Mouse (Mus musculus): ENCODE data around the gene Gm11569. TPM values are rescaled to one million over a fixed set of nuclear protein-coding genes. Genes with fewer than 3 reads are reported as not detected.
"Not testable (repeated sequence)": the region's sequence is repeated elsewhere in the genome, so short reads cannot be mapped to it uniquely, and the experiment has no call there.

Gene Gm11569
- polyA plus RNA-seq (2012; rRNA removed): not detected in 2 replicates

- not testable (repeated sequence) for H3K4me3 ChIP-seq (ENCODE audit: insufficient read depth, low read length); H3K4me1 ChIP-seq (ENCODE audit: control insufficient read depth, insufficient read depth, low read length); H3K27ac ChIP-seq (ENCODE audit: insufficient read depth, low read length)
These were observed at the start of gene Gm11569 for GRCm38 (mm10) chr11:99798832-99799231. TSS of gene Gm11569 (minus strand) at chr11:99798932.

GRCm38 (mm10) chr11:99846746-99847145, 48.0 kb upstream of the Gm11569 start:
- Histone ChIP-seq H3K4me1 (ENCODE audit: control insufficient read depth, insufficient read depth, low read length) (no peaks in the 10 kb centered on the region), H3K27ac (ENCODE audit: insufficient read depth, low read length) (no peak overlapping the region), H3K4me3 (ENCODE audit: insufficient read depth, low read length) (no peak overlapping the region)
- TF ChIP-seq CTCF (IDR thresholded peaks at IDR 0.05; ENCODE audit: extremely low read depth, insufficient read depth, low read length): no peak

- no peak overlapping the region for H3K4me3 ChIP-seq (ENCODE audit: insufficient read depth, low read length)
- no peaks in the 10 kb centered on the region for H3K4me1 ChIP-seq (ENCODE audit: control insufficient read depth, insufficient read depth, low read length)
- no peak overlapping the region for H3K27ac ChIP-seq (ENCODE audit: insufficient read depth, low read length)
- TF ChIP-seq CTCF (IDR thresholded peaks at IDR 0.05; ENCODE audit: extremely low read depth, insufficient read depth, low read length) (no peak), POLR2A (IDR thresholded peaks at IDR 0.05; ENCODE audit: extremely low read depth, insufficient read depth, low read length) (no peak)
These were observed 43.5 kb upstream of the Gm11569 start for GRCm38 (mm10) chr11:99842185-99842584.

DNA sequence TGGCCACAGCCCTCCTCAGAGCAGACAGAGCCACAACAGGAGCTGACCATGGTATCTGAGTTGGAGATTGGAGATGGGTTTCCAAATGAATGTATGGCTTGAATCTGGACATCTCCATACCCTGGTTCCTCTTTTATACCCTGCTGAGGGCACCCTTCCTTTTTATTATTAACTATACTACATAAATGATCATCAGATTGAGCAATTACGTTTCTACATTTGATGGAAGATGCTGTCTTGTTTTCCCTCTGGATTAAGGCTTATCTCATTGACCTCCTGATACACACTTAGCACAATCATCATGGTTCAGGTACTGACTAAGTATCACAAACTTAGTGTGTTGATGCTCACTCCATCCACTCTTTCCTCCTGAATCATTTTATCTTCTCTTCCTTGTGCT, 39.2 kb upstream of the Gm11569 start, which contains the start of gene 2300003K06Rik:
2300003K06Rik (minus strand) TSS at position 101 of the 400 bp plus-strand sequence.
- Histone ChIP-seq H3K4me1 (ENCODE audit: control insufficient read depth, insufficient read depth, low read length) (no peaks in the 10 kb centered on the region), H3K27ac (ENCODE audit: insufficient read depth, low read length) (no peak within 1 kb of the TSS), H3K4me3 (ENCODE audit: insufficient read depth, low read length) (no peak within 1 kb of the TSS)
- no peak for TF ChIP-seq POLR2A (IDR thresholded peaks at IDR 0.05; ENCODE audit: extremely low read depth, insufficient read depth, low read length)
- TF ChIP-seq CTCF (IDR thresholded peaks at IDR 0.05; ENCODE audit: extremely low read depth, insufficient read depth, low read length): no peak

- H3K4me1 ChIP-seq (ENCODE audit: control insufficient read depth, insufficient read depth, low read length); H3K27ac ChIP-seq (ENCODE audit: insufficient read depth, low read length); H3K4me3 ChIP-seq (ENCODE audit: insufficient read depth, low read length): not testable (repeated sequence)
These were observed 16.8 kb upstream of the Gm11569 start, which contains the start of gene Gm11564 for GRCm38 (mm10) chr11:99815566-99815965. TSS of gene Gm11564 (minus strand) at chr11:99815666.

DNA sequence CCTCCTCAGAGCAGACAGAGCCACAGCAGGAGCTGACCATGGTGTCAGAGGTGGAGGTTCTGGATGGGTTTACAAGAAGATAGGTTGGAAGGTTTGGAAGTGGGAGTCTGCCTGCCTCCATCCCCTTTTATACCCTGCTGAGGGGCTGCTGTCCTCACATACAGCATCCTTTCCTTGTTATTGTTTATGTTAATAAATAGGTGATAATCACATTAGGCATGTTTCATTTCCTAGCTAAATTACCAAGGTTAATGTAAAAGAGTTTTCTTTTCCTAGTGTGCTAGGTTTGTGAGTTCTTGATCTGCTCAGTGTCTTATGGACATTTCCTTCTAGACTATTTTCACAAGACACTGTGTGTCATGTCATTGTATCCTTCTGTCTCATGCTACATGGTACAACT, 11.1 kb upstream of the Gm11569 start, which contains the start of gene Krtap4-13:
Krtap4-13 (minus strand) TSS at position 101 of the 400 bp plus-strand sequence.
- H3K27ac ChIP-seq (ENCODE audit: insufficient read depth, low read length); H3K4me3 ChIP-seq (ENCODE audit: insufficient read depth, low read length); H3K4me1 ChIP-seq (ENCODE audit: control insufficient read depth, insufficient read depth, low read length): not testable (repeated sequence)

DNA sequence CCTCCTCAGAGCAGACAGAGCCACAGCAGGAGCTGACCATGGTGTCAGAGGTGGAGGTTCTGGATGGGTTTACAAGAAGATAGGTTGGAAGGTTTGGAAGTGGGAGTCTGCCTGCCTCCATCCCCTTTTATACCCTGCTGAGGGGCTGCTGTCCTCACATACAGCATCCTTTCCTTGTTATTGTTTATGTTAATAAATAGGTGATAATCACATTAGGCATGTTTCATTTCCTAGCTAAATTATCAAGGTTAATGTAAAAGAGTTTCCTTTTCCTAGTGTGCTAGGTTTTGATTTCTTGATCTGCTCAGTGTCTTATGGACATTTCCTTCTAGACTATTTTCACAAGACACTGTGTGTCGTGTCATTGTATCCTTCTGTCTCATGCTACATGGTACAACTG, 5.6 kb upstream of the Gm11569 start, which contains the start of gene Gm11554:
Gm11554 (minus strand) TSS at position 101 of the 400 bp plus-strand sequence.
- H3K27ac ChIP-seq (ENCODE audit: insufficient read depth, low read length); H3K4me3 ChIP-seq (ENCODE audit: insufficient read depth, low read length); H3K4me1 ChIP-seq (ENCODE audit: control insufficient read depth, insufficient read depth, low read length): not testable (repeated sequence)

DNA sequence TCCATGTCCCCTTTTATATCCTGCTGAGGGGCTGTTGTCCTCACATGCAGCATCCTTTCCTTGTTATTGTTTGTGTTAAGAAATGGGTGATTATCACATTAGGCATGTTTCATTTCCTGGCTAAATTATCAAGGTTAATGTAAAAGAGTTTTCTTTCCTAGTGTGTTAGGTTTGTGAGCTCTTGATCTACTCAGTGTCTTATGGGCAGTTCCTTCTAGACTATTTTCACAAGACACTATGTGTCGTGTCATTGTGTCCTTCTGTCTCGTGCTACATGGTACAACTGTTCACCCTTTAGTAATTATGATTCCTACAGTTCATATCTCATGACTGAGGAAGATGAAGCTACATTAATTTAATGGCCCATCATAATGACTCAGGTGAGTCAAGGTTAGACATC, 5.4 kb downstream of the Gm11569 start, which contains the start of gene Gm11596:
Gm11596 (minus strand) TSS at position 101 of the 400 bp plus-strand sequence.
- no peaks in the 10 kb centered on the region for H3K4me1 ChIP-seq (ENCODE audit: control insufficient read depth, insufficient read depth, low read length)
- no peak within 1 kb of the TSS for H3K4me3 ChIP-seq (ENCODE audit: insufficient read depth, low read length)
- no peak within 1 kb of the TSS for H3K27ac ChIP-seq (ENCODE audit: insufficient read depth, low read length)
- TF ChIP-seq CTCF (IDR thresholded peaks at IDR 0.05; ENCODE audit: extremely low read depth, insufficient read depth, low read length): no peak
- no peak for TF ChIP-seq POLR2A (IDR thresholded peaks at IDR 0.05; ENCODE audit: extremely low read depth, insufficient read depth, low read length)

GRCm38 (mm10) chr11:99784900-99785299, 13.8 kb downstream of the Gm11569 start, which contains the start of gene Krtap4-9:
TSS of gene Krtap4-9 (plus strand) at chr11:99785200.
- not testable (repeated sequence) for H3K4me1 ChIP-seq (ENCODE audit: control insufficient read depth, insufficient read depth, low read length); H3K27ac ChIP-seq (ENCODE audit: insufficient read depth, low read length); H3K4me3 ChIP-seq (ENCODE audit: insufficient read depth, low read length)

DNA sequence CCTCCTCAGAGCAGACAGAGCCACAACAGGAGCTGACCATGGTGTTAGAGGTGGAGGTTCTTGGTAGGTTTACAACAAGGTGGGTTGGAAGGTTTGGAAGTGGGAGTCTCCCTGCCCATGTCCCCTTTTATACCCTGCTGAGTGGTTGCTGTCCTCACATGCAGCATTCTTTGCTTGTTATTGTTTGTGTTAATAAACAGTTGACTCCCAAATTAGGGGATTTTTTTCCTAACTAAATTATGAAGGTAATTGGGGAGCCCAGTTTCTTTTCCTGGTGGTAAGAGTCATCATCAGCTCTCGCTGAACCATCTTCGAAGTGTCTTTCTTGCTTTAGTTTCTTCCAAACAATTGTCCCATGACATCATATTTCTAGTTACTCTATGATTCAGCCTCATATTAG, 18.1 kb downstream of the Gm11569 start, which contains the start of gene Krtap4-8:
Krtap4-8 (minus strand) TSS at position 101 of the 400 bp plus-strand sequence.
- Histone ChIP-seq H3K4me1 (ENCODE audit: control insufficient read depth, insufficient read depth, low read length) (no peaks in the 10 kb centered on the region), H3K4me3 (ENCODE audit: insufficient read depth, low read length) (no peak within 1 kb of the TSS), H3K27ac (ENCODE audit: insufficient read depth, low read length) (no peak within 1 kb of the TSS)
- TF ChIP-seq POLR2A (IDR thresholded peaks at IDR 0.05; ENCODE audit: extremely low read depth, insufficient read depth, low read length): no peak
- TF ChIP-seq CTCF (IDR thresholded peaks at IDR 0.05; ENCODE audit: extremely low read depth, insufficient read depth, low read length): no peak

- no peak overlapping the region for H3K27ac ChIP-seq (ENCODE audit: insufficient read depth, low read length)
- H3K4me1 ChIP-seq (ENCODE audit: control insufficient read depth, insufficient read depth, low read length): no peaks in the 10 kb centered on the region
- no peak overlapping the region for H3K4me3 ChIP-seq (ENCODE audit: insufficient read depth, low read length)
- TF ChIP-seq CTCF (IDR thresholded peaks at IDR 0.05; ENCODE audit: extremely low read depth, insufficient read depth, low read length) (no peak), POLR2A (IDR thresholded peaks at IDR 0.05; ENCODE audit: extremely low read depth, insufficient read depth, low read length) (no peak)
These were observed 20.3 kb downstream of the Gm11569 start for GRCm38 (mm10) chr11:99778401-99778800.

DNA sequence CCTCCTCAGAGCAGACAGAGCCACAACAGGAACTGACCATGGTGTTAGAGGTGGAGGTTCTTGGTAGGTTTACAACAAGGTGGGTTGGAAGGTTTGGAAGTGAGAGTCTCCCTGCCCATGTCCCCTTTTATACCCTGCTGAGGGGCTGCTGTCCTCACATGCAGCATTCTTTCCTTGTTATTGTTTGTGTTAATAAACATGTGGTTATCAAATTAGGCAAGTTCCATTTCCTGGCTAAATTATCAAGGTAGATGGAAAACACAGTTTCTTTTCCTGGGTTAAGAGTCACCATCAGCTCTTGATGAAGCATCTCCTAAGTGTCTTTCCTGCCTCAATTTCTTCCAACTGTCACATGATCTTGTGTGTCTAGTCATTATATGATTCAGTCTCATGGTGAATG, 25.9 kb downstream of the Gm11569 start, which contains the start of gene Gm11595:
Gm11595 (minus strand) TSS at position 101 of the 400 bp plus-strand sequence.
- H3K4me3 ChIP-seq (ENCODE audit: insufficient read depth, low read length); H3K27ac ChIP-seq (ENCODE audit: insufficient read depth, low read length); H3K4me1 ChIP-seq (ENCODE audit: control insufficient read depth, insufficient read depth, low read length): not testable (repeated sequence)

Measured in cortical plate, adult 2 months (tissue).